Mouse (Mus musculus) layer of hippocampus, adult 2 months (tissue): Measurements from ENCODE around the gene Lmo1. TPM values are rescaled to one million over a fixed set of nuclear protein-coding genes. Genes with fewer than 3 reads are reported as not detected.
A peak's percentile ranks its signal among the peaks of the same experiment; 100 is the strongest.

Source experiments
- DNase-seq, 2 experiments: peaks; one replicate each; pipeline ENCODE4 v3.0.0; 2022; ENCODE audit warnings: low spot score in 2 of 2
- H3K27ac ChIP-seq: fragments of 200-600 bp; 2 replicates; pipeline ENCODE4 v1.8.1; 2022
- H3K4me3 ChIP-seq: fragments of 200-600 bp; 2 replicates; pipeline ENCODE4 v1.8.1; 2022; ENCODE audit warnings: mild to moderate bottlenecking
- CTCF ChIP-seq: fragments of 200-600 bp; conservative IDR thresholded peaks from 2 replicates; pipeline ENCODE4 v1.8.1; 2022; ENCODE audit warnings: antibody characterized with exemption, mild to moderate bottlenecking, moderate library complexity
- total RNA-seq, 2 experiments: library from RNA; stranded (reverse); gene quantifications; 2 replicates each; pipeline ENCODE4 v1.2.3; 2021

Gene Lmo1
- total RNA-seq, 2 experiments from 2014 or later: 62.5 to 67.0 TPM

GRCm38 (mm10) chr7:109196399-109197082, 21.5 kb upstream of the Lmo1 start:
- Histone ChIP-seq H3K4me3 (no peak overlapping the region), H3K27ac (no peak overlapping the region)
- DNase-seq: no peak
- TF ChIP-seq CTCF: no peak

- Histone ChIP-seq H3K4me3 (no peak overlapping the region), H3K27ac (no peak overlapping the region)
- no peak for DNase-seq
- no peak for TF ChIP-seq CTCF
These were observed 21.0 kb upstream of the Lmo1 start for GRCm38 (mm10) chr7:109195982-109196381.

GRCm38 (mm10) chr7:109194850-109195249, 19.8 kb upstream of the Lmo1 start:
- no peak overlapping the region for H3K27ac ChIP-seq
- no peak for TF ChIP-seq CTCF
- no peak overlapping the region for H3K4me3 ChIP-seq
- no peak for DNase-seq

GRCm38 (mm10) chr7:109187244-109188035, 12.4 kb upstream of the Lmo1 start:
- no peak overlapping the region for H3K4me3 ChIP-seq
- H3K27ac ChIP-seq: peak overlapping the region; percentile 59
- TF ChIP-seq CTCF: no peak
- peak; percentile 72 to 73 for DNase-seq

GRCm38 (mm10) chr7:109185975-109186374, 11.0 kb upstream of the Lmo1 start:
- TF ChIP-seq CTCF: no peak
- Histone ChIP-seq H3K4me3 (no peak overlapping the region), H3K27ac (peak overlapping the region; percentile 15; the same call in 1 of the 2 replicates)
- DNase-seq: no peak

- no peak for DNase-seq
- Histone ChIP-seq H3K27ac (peak overlapping the region; percentile 25; the same call in 1 of the 2 replicates), H3K4me3 (no peak overlapping the region)
- TF ChIP-seq CTCF: no peak
These were observed 10.6 kb upstream of the Lmo1 start for GRCm38 (mm10) chr7:109185564-109185963.

- peak overlapping the region; percentile 97 for H3K27ac ChIP-seq
These were observed 1.7 kb upstream of the Lmo1 start for GRCm38 (mm10) chr7:109176688-109177087.

GRCm38 (mm10) chr7:109175670-109176625, 941 bp upstream of the Lmo1 start:
- TF ChIP-seq CTCF: no peak
- peak overlapping the region; percentile 97 for H3K27ac ChIP-seq
- no peak for DNase-seq
- peak overlapping the region; percentile 76 for H3K4me3 ChIP-seq

More at GRCm38 (mm10) chr7:109176688-109177087, 1.7 kb upstream of the Lmo1 start:
- no peak for DNase-seq
- no peak overlapping the region for H3K4me3 ChIP-seq
- no peak for TF ChIP-seq CTCF

GRCm38 (mm10) chr7:109174337-109174948, 564 bp downstream of the Lmo1 start:
- no peak for TF ChIP-seq CTCF
- peak overlapping the region; percentile 76 for H3K4me3 ChIP-seq
- peak in 1 of 2 experiments; percentile 71 for DNase-seq
- H3K27ac ChIP-seq: peak overlapping the region; percentile 97

DNA sequence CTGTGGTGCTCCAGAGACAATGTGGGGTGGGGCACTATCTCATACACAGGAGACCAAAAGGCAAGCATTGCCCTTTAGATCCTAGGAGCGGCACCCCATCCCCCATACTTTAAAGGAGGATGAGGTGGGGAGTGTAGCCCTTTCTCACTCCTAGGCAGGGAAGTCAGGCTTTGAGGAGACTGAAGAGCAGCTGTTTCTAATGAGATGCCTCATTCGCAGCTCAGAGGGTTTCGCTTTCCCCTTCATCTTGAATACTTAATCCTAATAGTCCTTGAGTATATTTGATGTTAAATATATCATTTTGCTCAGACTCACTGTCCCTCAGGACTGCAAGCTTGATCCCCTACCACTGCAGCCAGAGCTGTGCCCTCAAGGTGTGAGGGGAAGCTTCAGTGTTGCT, 3.1 kb downstream of the Lmo1 start:
- DNase-seq: no peak
- TF ChIP-seq CTCF: no peak
- H3K4me3 ChIP-seq: no peak overlapping the region
- no peak overlapping the region for H3K27ac ChIP-seq

GRCm38 (mm10) chr7:109170441-109170820, 4.6 kb downstream of the Lmo1 start:
- DNase-seq: peak; percentile 88 to 94
- TF ChIP-seq CTCF: peak; percentile 98
- Histone ChIP-seq H3K4me3 (peak overlapping the region; percentile 65), H3K27ac (peak overlapping the region; percentile 84)
